Mouse (Mus musculus): ENCODE measurements at regions not wholly inside any gene's neighbourhood (a gene's known extent, or its start where the extent isn't known, plus 50 kb on each side); places are given as distances from the start of the nearest gene placed in this dataset.

GRCm38 (mm10) chr6:127363871-127364590 lies 82.6 kb upstream of the Parp11 start:
- TF ChIP-seq GATA1 (IDR thresholded peaks at IDR 0.05; ENCODE audit: borderline replicate concordance, low read length), result no peak
- TF ChIP-seq FLI1 (IDR thresholded peaks at IDR 0.05; ENCODE audit: low read length), result no peak

Measured in megakaryocyte, embryonic 14.5 days (primary cell).